Mouse (Mus musculus) ovary, postnatal 10 days (tissue): ENCODE results near the gene Dennd4b.
"Not testable (repeated sequence)": the region's sequence is repeated elsewhere in the genome, so short reads cannot be mapped to it uniquely, and the experiment has no call there.

Source experiments
- DNase-seq: peaks from one replicate; pipeline ENCODE4 v3.0.0; 2022; ENCODE audit warnings: low spot score

The Dennd4b gene

GRCm38 (mm10) chr3:90279216-90279615 is 14.2 kb downstream of the Dennd4b start:
- no peak for DNase-seq

GRCm38 (mm10) chr3:90279743-90280142 is 14.8 kb downstream of the Dennd4b start:
- DNase-seq: no peak

- DNase-seq: no peak
Observed at GRCm38 (mm10) chr3:90280708-90281107, 15.7 kb downstream of the Dennd4b start.

- no peak for DNase-seq
Observed at GRCm38 (mm10) chr3:90284150-90284549, 19.2 kb downstream of the Dennd4b start.

- DNase-seq: not testable (repeated sequence)
Observed at GRCm38 (mm10) chr3:90289403-90289802, 24.4 kb downstream of the Dennd4b start.

- no peak for DNase-seq
Observed at GRCm38 (mm10) chr3:90290602-90291001, 25.6 kb downstream of the Dennd4b start.

- DNase-seq: no peak
Observed at GRCm38 (mm10) chr3:90291982-90292344, 27.0 kb downstream of the Dennd4b start.

GRCm38 (mm10) chr3:90292345-90293275 is 27.6 kb downstream of the Dennd4b start, which contains the start of gene Gatad2b:
Gatad2b (plus strand) TSS chr3:90293178.
- DNase-seq: peak; percentile 92

GRCm38 (mm10) chr3:90293352-90294063 is 28.5 kb downstream of the Dennd4b start:
- peak; percentile 45 for DNase-seq

- no peak for DNase-seq
Observed at GRCm38 (mm10) chr3:90294064-90294440, 29.1 kb downstream of the Dennd4b start.

- no peak for DNase-seq
Observed at GRCm38 (mm10) chr3:90294651-90295050, 29.7 kb downstream of the Dennd4b start.

GRCm38 (mm10) chr3:90305801-90306200 is 40.8 kb downstream of the Dennd4b start:
- no peak for DNase-seq

GRCm38 (mm10) chr3:90309589-90309988 is 44.6 kb downstream of the Dennd4b start:
- no peak for DNase-seq

GRCm38 (mm10) chr3:90313367-90313766 is 48.4 kb downstream of the Dennd4b start:
- no peak for DNase-seq

GRCm38 (mm10) chr3:90314241-90314640 is 49.3 kb downstream of the Dennd4b start:
- DNase-seq: no peak

- no peak for DNase-seq
Observed at GRCm38 (mm10) chr3:90322289-90322688, 57.3 kb downstream of the Dennd4b start.

GRCm38 (mm10) chr3:90323119-90323518 is 58.1 kb downstream of the Dennd4b start:
- peak; percentile 33 for DNase-seq
